Mouse (Mus musculus) left cerebral cortex, postnatal 4 days (tissue): Measurements from ENCODE around the gene Acox1. TPM values are rescaled to one million over a fixed set of nuclear protein-coding genes. Genes with fewer than 3 reads are reported as not detected.

Experiments
- DNase-seq: peaks from one replicate; pipeline ENCODE4 v3.0.0-alpha.2; 2022
- intact Hi-C: fragments of 180-260 bp; cut with DNase I; formaldehyde crosslinking; loops from one replicate; pipeline ENCODE4 v1.15.1; 2025
- total RNA-seq, 2 experiments: library from RNA; stranded (reverse); gene quantifications; 2 replicates each; pipeline ENCODE4 v1.2.3; 2021

The Acox1 gene
- total RNA-seq, 2 experiments from 2014 or later, result 96.3 to 98.3 TPM

DNA sequence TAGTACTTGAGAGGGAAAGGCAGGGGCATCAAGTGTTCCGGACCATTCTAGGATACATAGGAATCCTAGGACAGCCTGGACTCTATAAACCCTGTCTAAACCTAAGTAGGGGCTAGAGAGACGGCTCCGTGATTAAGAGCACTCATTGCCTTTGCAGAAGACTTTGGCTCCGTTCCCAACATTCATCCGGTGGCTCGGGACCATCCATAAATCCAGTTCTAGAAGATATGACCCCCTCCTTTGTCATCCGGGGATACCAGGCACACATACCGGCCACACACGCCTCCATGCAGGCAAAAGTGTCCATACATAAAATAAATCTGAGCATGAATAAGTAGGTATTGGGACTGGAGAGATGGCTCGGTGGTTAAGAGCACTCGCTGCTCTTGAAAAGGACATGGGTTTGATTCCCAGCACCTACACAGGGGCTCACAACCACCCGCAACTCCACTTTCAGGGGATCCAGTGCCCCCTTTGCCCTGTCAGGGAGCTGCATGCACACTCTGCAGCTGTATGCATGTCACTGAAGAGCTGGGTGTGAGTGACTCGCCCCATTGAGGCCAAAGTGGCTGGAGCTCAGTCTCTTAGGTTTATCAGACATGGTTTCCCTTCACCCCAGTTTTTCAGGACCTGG, 15.1 kb upstream of the Acox1 start:
- DNase-seq, result no peak
- intact Hi-C loops, result no loop called here

DNA sequence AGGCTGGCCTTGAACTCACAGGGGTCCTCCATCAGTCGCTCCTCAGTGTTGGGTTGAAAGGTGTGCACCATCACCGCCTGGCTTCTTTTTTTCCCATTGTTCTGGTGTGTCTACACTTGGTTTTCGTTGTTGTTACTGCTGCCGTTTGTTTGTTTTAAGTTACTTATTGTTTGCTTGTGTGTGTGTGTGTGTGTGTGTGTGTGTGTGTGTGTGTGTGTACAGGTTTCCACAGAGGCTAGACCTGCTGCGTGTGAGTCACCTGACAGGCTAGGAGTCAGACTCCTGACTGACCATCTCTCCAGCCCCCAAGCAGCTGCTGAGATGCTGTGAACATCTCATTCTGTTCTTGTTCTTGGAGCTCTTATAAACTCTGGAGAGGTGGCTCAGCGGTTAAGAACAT, 14.0 kb upstream of the Acox1 start:
- intact Hi-C loops, result no loop called here
- DNase-seq, result no peak

DNA sequence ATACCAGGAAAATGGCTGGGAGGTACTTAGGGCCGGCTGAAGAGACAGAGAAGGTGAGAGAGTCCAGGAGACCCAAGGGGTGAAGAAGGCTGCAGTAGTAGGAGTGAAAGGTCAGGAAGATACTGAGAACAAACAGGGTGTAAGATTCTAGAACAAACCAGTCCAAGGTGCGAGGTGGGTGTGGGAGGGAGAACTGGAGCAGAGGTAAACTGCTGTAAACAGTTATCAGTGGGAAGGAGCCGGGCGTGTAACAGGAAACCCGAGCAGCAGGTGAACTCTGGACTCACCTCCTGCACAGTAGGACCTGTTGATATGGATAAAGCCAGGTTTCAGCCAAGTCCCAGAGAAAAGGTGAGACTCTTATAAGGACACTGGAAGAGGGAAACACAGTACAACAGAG, 11.9 kb upstream of the Acox1 start:
- DNase-seq, result no peak

DNA sequence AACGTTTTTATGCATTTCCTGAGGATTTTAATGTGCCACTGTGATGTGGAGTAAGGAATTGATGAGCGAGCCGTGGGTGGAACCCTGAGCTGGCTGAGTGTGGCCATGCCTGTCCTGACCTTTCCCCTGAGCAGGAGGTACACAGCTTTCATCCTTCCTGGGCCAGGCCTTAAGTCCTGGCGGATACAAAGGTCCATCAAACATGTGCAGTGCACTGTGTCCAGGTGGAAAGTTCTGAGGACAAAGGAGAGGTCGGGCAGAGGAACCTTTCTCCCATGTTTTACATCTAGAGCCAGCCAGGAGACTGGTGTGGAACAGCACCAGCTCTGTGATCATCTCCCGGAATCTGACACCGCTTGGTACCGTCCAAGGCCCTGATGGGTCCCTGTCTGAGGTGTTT, 10.4 kb upstream of the Acox1 start:
- DNase-seq, result no peak
- intact Hi-C loops, result no loop called here

More for the DNA sequence above, 11.9 kb upstream of the Acox1 start:
- intact Hi-C loops, result no loop called here

DNA sequence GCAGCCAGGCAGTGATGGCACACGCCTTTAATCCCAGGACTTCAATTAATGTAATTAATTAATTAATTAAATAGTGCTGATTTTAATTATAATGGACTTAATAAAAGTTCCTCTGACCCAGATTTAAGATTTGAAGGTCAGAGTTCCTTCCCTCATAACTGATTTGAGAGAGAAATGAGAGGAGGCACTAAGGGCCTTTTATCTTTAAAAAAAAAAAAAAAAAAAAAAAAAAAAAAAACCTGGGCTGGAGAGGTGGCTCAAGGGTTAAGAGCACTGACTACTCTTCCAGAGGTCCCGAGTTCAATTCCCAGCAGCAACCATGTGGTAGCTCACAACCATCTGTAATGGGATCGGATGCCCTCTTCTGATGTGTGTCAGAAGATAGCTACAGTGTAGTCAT, 9.8 kb upstream of the Acox1 start:
- intact Hi-C loops, result no loop called here
- DNase-seq, result no peak

DNA sequence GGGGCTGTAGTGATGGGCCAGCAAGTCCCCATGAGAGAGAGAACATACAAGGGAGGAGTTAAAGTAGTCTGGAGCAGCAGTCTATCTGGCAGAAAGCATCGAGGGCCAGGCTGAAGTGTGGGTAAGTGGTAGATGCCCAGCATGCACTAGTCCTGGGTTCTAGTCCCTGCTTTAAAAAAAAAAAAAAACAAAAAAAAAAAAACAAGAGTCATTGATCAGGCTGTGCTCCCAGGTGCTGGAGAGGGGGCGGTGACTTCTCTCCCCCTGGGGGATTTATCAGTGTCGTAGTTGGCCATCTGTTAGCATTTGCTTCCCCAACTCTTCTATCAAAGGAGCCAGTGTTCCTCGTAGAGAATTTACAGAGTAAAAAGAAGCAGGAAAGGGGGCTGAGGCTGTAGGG, 7.8 kb upstream of the Acox1 start:
- intact Hi-C loops, result no loop called here
- no peak for DNase-seq

DNA sequence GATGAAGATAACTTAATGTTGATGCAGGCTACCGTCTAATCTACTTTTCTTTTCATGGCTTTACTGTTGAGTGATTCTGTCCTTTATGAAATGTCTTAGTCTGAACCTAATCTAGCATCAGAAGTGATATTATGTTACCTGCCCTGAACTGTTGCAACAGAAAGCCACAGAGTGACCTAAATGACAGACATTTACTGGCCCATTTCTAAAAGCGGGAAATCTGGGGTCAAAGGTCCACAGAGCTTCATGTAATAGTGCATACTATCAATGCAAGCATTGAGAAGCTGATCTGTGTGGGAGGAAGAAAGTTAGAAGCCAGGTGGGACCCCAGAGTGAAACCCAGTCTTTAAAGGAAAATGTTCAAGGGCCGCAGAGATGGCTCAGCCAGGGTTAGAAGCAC, 4.3 kb upstream of the Acox1 start:
- DNase-seq, result no peak
- intact Hi-C loops, result no loop called here

DNA sequence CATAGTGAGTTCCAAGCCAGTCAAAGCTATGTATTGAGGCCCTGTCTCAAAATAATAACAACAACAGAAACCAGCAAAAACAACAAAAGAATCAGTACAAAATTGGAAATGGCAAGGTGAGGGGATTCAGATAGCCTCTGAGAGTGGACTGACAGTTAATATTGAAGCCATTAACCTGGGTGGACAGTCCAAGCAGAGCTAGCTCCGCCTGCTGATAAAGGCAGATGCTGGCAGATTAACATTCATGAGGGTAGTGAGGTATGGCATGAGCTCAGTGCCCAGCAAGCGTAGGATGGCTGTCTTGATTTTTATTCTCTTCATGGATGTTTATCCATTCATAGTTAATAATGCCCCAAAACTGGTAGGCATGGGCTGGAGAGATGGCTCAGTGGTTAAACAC, 2.3 kb upstream of the Acox1 start:
- intact Hi-C loops, result no loop called here

DNA sequence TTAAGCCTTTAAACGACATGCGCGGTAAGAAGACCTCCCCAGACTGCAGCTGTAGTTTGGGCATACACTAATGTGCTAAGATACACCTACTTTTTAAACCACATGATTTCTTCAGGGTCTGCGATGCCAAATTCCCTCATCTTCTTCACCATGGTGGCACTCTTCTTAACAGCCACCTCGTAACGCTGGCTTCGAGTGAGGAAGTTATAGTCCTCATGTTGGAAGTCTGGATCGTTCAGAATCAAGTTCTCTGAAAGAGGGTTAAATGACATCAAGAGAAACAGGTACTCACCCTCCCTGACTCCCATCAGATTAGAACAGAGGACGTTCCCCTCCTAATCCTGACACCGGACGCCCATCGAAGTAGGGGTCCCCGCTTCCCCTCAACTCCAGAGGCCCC, 713 bp downstream of the Acox1 start:
- no peak for DNase-seq
- intact Hi-C loops, result no loop called here

More for the DNA sequence above, 2.3 kb upstream of the Acox1 start:
- no peak for DNase-seq

DNA sequence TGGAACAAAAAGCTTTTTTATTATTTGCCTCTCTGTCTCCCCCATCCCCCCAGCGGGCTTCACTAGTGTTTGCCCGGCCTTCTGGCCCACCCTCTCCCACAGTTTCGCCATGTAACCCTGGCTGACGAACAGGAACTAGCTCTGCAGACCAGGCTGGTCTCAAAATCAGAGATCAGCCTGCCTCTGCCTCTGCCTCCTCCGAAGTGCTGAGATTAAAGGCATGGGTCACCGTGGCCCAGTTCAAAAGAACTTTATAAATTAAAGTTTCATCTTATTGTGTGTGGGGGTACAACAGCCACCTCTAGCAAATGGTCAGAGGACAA, 1.3 kb downstream of the Acox1 start:
- intact Hi-C loops, result no loop called here
- no peak for DNase-seq

DNA sequence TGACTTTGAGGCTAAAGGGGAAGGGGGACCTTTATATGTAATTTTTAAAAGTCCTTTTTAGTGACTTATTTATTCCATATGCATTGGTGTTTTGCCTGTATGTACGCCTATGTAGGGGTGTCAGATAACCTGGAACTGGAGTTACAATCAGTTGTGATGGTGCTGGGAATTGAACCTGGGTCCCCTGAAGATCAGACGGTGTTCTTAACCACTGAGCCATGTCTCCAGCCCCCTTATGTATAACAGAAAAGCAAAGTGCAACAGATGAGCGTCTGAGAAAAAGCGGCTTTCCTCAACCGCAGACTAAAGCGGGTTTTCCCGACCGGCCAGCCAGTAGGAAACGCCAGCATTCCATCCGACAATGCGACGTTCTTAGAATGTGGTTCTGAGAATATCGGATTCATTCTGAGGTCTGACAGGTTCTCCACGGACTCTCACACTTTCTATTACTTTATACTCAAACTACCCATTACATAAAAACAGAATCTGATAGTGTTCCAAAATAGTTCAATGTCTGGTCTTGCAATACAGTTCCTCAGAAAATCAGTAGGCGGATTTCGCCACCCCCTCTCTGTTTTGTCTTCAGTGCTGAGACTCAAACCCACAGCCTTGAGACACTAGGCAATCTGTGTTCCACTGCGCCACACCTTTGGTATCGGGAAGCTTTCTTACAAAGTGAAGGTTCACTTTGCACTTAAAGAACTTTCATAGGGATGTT, 1.8 kb downstream of the Acox1 start:
- intact Hi-C loops, result no loop called here
- no peak for DNase-seq

DNA sequence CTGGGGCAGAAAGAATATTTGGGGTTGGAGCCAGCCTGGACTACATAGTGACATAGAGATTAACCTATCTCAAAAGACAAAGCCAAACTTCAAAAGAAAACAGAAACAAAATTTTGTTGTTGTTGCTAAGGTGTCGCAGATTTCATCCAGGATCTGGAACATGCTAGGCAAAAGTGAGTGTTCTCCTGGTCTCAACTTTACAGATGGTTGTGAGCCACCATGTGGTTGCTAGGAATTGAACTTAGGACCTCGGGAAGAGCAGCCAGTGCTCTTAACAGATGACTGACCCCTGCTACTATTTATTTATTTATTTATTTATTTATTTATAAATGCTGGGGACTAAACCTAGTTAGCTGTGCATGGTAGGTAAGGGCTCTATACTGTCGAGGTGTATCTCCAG, 2.5 kb downstream of the Acox1 start:
- intact Hi-C loops, result no loop called here
- DNase-seq, result no peak

DNA sequence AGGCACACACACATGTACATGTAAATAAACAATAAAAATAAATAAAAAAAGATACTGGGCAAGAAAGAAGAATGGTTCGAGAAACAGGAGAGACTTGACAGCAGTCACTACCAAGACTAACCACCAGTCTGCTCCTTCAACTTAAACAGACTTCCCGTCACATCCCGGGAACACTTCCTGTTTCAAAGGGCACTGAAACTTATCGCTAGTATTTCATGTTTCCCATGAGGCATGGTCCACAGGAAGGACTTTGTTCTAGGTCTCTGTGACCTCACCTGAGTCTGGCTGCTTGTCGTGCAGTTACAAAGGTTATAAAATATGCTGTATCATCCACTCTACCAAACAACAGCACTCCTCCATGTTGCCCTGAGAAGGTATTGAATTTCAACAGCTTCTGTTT, 3.6 kb downstream of the Acox1 start:
- DNase-seq, result no peak
- intact Hi-C loops, result no loop called here

DNA sequence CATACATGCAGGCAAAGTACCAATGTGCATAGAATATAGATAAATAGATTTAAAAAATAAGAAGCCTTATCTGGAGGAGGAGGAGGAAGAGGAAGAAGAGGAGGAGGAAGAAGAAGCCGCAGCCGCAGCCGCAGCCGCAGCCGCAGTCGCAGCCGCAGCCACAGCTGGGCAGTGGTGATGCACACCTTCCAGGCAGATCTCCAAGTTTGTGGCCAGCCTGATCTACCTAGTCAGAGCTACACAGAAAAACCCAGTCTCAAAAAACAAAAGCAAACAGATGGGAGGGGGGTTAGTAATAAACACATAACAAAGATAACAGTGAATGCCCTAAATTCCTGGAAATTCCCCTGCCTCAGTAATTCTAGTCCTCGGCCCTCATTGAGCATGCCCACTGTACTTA, 4.2 kb downstream of the Acox1 start:
- DNase-seq, result no peak
- intact Hi-C loops, result no loop called here

DNA sequence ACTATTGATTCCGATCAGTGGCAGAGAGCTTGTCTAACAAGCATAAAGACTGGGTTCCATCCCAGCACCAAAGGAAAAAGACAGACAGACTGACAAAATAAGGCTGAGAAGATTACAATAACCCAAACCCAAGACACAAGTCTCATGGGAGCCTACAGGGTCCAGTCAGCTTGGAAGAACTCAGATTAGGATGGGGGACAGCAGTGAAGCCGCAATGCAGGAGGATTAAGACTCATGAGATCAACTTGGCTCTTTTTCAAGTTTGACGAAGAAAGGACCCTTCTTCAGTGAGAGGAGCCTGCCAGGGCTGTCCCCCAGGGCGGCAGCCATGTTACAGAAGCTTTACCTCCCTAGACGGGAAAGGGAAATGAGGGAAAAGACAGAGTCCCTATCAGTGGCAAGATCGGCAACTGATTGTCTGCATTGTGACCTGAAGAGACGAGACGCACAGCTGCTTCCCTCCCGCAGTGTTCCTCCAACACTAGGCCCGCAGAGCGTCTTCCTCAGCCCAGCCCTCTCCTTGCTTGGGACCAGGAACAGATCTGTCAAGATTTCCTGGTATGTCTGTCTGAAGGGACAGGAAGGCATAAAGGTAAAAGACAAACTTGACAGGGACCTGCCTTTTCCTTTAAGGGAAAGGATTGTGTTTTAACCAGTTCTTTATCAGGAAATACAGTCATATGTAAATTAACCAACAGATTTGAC, 11.5 kb downstream of the Acox1 start:
- intact Hi-C loops, result no loop called here
- no peak for DNase-seq

DNA sequence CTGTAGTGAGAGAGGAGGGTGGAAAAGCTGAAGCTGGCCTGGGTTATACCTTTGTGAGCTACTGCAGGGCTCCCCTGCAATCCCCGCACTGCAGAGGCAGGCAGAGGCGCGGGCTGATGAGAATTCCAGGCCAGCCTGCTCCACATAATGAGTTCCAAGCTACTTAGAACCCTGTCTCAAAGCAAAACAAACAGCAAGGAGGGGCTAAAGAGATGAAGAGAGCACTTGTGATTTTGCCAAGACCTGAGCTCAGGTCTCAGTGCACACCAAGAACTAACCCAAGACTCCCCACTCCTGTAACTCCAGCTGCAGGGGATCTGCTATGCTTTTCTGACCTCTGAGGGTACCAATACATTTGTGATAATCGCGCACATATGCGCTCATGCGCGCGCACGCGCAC, 12.5 kb downstream of the Acox1 start:
- no peak for DNase-seq
- intact Hi-C loops, result no loop called here

DNA sequence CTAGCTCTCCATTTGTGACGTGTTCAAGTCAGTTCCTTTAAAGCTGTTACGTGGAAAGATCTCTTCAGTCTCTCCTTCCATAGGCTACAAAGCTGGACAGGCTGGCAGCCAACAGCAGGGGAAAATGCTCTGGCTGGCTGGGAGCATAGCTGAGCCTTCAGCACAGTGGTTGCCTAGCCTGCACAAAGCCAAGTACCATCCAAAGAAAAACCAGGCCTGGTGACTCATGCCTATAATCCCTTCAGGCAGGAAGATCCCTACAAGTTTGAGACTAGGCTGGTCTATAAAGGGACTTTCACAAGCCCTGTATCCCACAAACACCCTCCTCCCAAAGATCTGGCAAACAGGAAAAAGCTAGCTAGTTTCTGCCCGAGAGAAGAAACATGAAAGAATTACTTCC, 13.0 kb downstream of the Acox1 start:
- DNase-seq, result no peak

DNA sequence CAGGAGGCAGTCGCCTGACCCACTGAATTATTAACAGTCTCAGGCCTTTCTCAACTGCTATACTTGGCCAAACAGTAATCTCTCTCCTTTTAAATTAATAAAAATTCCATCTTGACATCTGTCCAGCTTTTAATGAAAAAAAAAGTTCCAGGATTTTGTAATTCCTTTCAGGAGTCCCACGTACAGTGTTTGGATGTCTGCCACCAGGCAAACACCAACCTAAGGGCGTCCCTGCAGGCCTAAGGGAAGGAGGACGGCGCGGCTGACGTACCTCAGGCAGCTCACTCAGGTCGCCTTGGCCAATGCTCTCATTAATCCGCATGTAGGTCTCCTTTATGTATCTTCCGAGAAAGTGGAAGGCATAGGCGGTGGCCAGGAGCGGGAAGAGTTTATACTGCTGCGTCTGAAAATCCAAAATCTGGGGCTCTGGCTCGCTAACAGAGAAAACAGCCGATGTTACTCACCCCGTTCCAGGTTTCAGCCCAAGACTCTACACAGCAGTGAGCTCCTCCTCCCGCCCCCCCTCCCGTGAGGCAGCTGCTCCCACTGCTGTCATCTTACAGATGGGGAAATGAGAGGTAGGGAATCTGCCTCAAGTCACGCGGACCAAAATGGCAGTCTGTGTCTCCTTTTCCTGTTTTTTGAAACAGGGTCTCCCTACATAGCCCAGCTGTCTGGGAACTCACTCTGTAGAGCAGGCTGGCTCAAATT, 20.3 kb downstream of the Acox1 start:
- intact Hi-C loops, result no loop called here
- DNase-seq, result no peak

More for the DNA sequence above, 13.0 kb downstream of the Acox1 start:
- intact Hi-C loops, result no loop called here

DNA sequence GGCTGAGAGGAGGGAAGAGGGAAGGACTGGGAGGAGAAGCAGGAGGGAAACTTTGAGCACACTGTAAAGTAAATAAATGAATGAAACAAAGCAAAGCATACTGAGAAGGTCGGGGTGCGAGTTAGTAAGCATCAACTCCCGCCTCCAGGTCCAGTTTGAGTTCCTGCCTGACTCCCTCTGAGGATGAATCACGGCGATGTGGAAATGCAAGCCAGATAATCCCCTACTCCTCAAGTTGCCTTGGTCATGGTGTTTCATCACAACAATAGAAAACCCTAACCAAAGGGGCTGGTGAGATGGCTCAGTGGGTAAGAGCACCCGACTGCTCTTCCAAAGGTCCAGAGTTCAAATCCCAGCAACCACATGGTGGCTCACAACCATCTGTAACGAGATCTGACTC, 22.8 kb downstream of the Acox1 start:
- intact Hi-C loops, result no loop called here
- DNase-seq, result no peak

DNA sequence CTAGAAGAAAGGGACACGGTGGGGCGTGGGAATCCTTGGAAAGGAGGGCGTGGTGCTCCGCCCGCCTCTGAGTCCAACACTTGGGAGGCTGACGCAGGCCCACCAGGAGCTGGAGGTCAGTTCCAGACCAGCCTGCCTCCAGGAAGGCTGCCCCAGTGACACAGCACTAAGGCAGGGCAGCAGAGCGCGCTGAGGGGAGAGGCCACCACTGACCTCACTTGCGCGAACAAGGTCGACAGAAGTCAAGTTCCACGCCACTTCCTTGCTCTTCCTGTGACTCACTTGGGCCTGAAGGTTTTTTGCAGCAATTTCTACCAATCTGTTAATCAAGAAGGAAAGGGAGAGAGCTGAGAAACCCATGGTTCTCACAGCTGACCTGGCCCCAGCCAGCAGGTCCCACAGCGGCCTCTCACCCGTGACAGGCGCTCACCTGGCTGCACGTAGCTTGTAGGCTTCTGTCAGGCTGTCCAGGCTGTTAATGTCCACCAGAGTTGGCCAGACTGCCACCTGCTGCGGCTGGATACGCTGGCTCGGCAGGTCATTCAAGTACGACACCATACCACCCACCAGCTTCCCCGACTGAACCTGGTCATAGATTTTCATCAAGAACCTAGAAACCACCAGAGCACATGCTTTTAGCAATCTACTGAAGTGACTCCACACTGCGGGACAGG, 23.9 kb downstream of the Acox1 start:
- intact Hi-C loops, result no loop called here
- no peak for DNase-seq

DNA sequence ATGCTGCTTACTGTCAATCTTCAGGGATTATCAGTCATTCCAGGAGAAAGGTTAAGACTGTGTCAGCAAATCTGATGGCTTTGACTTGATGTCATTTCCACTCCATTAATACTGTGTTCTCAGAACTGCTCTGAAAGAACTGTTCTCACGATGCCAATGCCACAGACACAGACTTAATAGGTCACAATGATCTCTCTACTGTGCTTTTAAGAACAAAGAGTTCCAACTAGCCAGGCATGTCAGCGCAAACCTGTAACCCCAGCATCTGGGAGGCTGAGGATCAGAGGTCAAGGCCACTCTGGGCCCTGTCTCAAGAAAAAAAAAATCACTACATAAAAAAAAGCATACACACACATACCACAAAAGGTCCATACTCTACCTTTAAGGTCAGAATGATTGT, 26.9 kb downstream of the Acox1 start:
- intact Hi-C loops, result no loop called here
- no peak for DNase-seq
